Mouse (Mus musculus): ENCODE data around the gene Cenpc1. TPM values are rescaled to one million over a fixed set of nuclear protein-coding genes. Genes with fewer than 3 reads are reported as not detected.

The Cenpc1 gene
- total and polyA plus RNA-seq, 3 experiments, result 14.1 to 30.6 (median 20.6) TPM

- H3K4me3 ChIP-seq (replicated peaks in 1 of 3; ENCODE audit: low read depth in 2 of 3, low read length in 2 of 3, poor library complexity in 1 of 3), result no peak overlapping the region
- H3K36me3 ChIP-seq (replicated peaks in 1 of 2; ENCODE audit: control insufficient read depth in 1 of 2, insufficient read depth in 1 of 2, low read length in 1 of 2), result peaks cover 0 to 2% of the 10 kb centered on the region in 2 experiments
- no peak for DNase-seq (ENCODE audit: extremely low read depth)
- in situ Hi-C loops (cut with MboI; ENCODE audit: low pct_ligation_motif_present, low pct_unique_long_range_greater_than_20kb, low sequenced_read_pairs) (no loop called here), dilution Hi-C loops (cut with MboI; ENCODE audit: extremely low pct_ligation_motif_present, extremely low pct_unique_long_range_greater_than_20kb, low sequenced_read_pairs) (no loop called here)
- TF ChIP-seq ZC3H11A (IDR thresholded peaks at IDR 0.05; ENCODE audit: low read depth, low read length) (no peak), MAFK (IDR thresholded peaks at IDR 0.05; ENCODE audit: insufficient replicate concordance, low read length) (no peak), HCFC1 (IDR thresholded peaks at IDR 0.05; ENCODE audit: low read depth, low read length) (no peak), ZMIZ1 (IDR thresholded peaks at IDR 0.05; ENCODE audit: low read depth, low read length) (no peak), TCF12 (IDR thresholded peaks at IDR 0.05; ENCODE audit: low read depth, low read length) (no peak), TBP (conservative IDR thresholded peaks at IDR 0.05; ENCODE audit: low read depth, low read length) (no peak), CHD2 (IDR thresholded peaks at IDR 0.05; ENCODE audit: low read length) (no peak), USF1 (IDR thresholded peaks at IDR 0.05; ENCODE audit: low read depth, low read length) (no peak), MAX (IDR thresholded peaks at IDR 0.05; ENCODE audit: low read length) (no peak), POLR2AphosphoS2 (IDR thresholded peaks at IDR 0.05; ENCODE audit: low read depth, low read length) (no peak)
- no peaks in the 10 kb centered on the region for H3K79me2 ChIP-seq (replicated peaks; ENCODE audit: control insufficient read depth, extremely low read depth, insufficient read depth, poor library complexity, severe bottlenecking)
- H3K9ac ChIP-seq (ENCODE audit: insufficient read depth, low read depth), result no peak overlapping the region
- no peak overlapping the region for H3K4me2 ChIP-seq (ENCODE audit: insufficient read depth, low read depth, poor library complexity, severe bottlenecking)
- no peak overlapping the region for H3K27ac ChIP-seq (ENCODE audit: insufficient read depth, low read depth)
- no peaks in the 10 kb centered on the region for H3K9me3 ChIP-seq (replicated peaks; ENCODE audit: low read length)
- H3K27me3 ChIP-seq (replicated peaks), result no peaks in the 10 kb centered on the region
- peaks cover 0 to 6% of the 10 kb centered on the region in 2 experiments; a peak in 2 of 4 replicates for H3K4me1 ChIP-seq (ENCODE audit: control insufficient read depth in 1 of 2, insufficient read depth in 2 of 2)
Observed at GRCm38 (mm10) chr5:86100621-86101020, 35.2 kb upstream of the Cenpc1 start.

GRCm38 (mm10) chr5:86098988-86099387 is 33.6 kb upstream of the Cenpc1 start:
- Histone ChIP-seq H3K36me3 (replicated peaks in 1 of 2; ENCODE audit: control insufficient read depth in 1 of 2, insufficient read depth in 1 of 2, low read length in 1 of 2) (peaks cover 0 to 6% of the 10 kb centered on the region in 2 experiments), H3K4me1 (ENCODE audit: control insufficient read depth in 1 of 2, insufficient read depth in 2 of 2) (peaks cover 0 to 6% of the 10 kb centered on the region in 2 experiments; a peak in 2 of 4 replicates), H3K4me3 (replicated peaks in 1 of 3; ENCODE audit: low read depth in 2 of 3, low read length in 2 of 3, poor library complexity in 1 of 3) (no peak overlapping the region), H3K79me2 (replicated peaks; ENCODE audit: control insufficient read depth, extremely low read depth, insufficient read depth, poor library complexity, severe bottlenecking) (no peaks in the 10 kb centered on the region), H3K27ac (ENCODE audit: insufficient read depth, low read depth) (no peak overlapping the region), H3K9me3 (replicated peaks; ENCODE audit: low read length) (no peaks in the 10 kb centered on the region), H3K27me3 (replicated peaks) (no peaks in the 10 kb centered on the region), H3K9ac (ENCODE audit: insufficient read depth, low read depth) (no peak overlapping the region), H3K4me2 (ENCODE audit: insufficient read depth, low read depth, poor library complexity, severe bottlenecking) (no peak overlapping the region)
- in situ Hi-C loops (cut with MboI; ENCODE audit: low pct_ligation_motif_present, low pct_unique_long_range_greater_than_20kb, low sequenced_read_pairs), result no loop called here
- no peak for DNase-seq (ENCODE audit: extremely low read depth)
- TF ChIP-seq ZMIZ1 (IDR thresholded peaks at IDR 0.05; ENCODE audit: low read depth, low read length), result no peak
- no peak for TF ChIP-seq ZC3H11A (IDR thresholded peaks at IDR 0.05; ENCODE audit: low read depth, low read length)
- no peak for TF ChIP-seq MAX (IDR thresholded peaks at IDR 0.05; ENCODE audit: low read length)
- TF ChIP-seq SIN3A (IDR thresholded peaks at IDR 0.05; ENCODE audit: low read length), result no peak
- no peak for TF ChIP-seq GABPA (IDR thresholded peaks at IDR 0.05; ENCODE audit: insufficient replicate concordance, low read depth, low read length)
- TF ChIP-seq CHD1 (IDR thresholded peaks at IDR 0.05; ENCODE audit: low read depth, low read length), result no peak
- TF ChIP-seq BHLHE40 (IDR thresholded peaks at IDR 0.05; ENCODE audit: low read depth, low read length), result no peak
- no peak for TF ChIP-seq MAZ (IDR thresholded peaks at IDR 0.05; ENCODE audit: low read depth, low read length)
- no peak for TF ChIP-seq NRF1 (IDR thresholded peaks at IDR 0.05; ENCODE audit: low read depth, low read length)
- no peak for TF ChIP-seq JUN (IDR thresholded peaks at IDR 0.05; ENCODE audit: insufficient read depth, low read depth, low read length)
- TF ChIP-seq MXI1 (IDR thresholded peaks at IDR 0.05; ENCODE audit: low read depth, low read length), result no peak
- no peak for TF ChIP-seq TCF12 (IDR thresholded peaks at IDR 0.05; ENCODE audit: low read depth, low read length)
- TF ChIP-seq ELF1 (IDR thresholded peaks at IDR 0.05; ENCODE audit: low read depth, low read length), result no peak
- TF ChIP-seq CHD2 (IDR thresholded peaks at IDR 0.05; ENCODE audit: low read length), result no peak
- TF ChIP-seq CTCF (conservative IDR thresholded peaks at IDR 0.05 in 1 of 2, IDR thresholded peaks at IDR 0.05 in 1 of 2; ENCODE audit: low read depth in 2 of 2, low read length in 2 of 2), result no peak
- no peak for TF ChIP-seq ETS1 (conservative IDR thresholded peaks at IDR 0.05; ENCODE audit: low read depth, low read length)
- TF ChIP-seq POLR2A (IDR thresholded peaks at IDR 0.05; ENCODE audit: low read depth, low read length), result no peak
- no peak for TF ChIP-seq NELFE (IDR thresholded peaks at IDR 0.05; ENCODE audit: low read depth, low read length)
- no peak for TF ChIP-seq IRF4 (IDR thresholded peaks at IDR 0.05; ENCODE audit: low read depth, low read length)
- no peak for TF ChIP-seq UBTF (IDR thresholded peaks at IDR 0.05; ENCODE audit: low read depth, low read length)
- dilution Hi-C loops (cut with MboI; ENCODE audit: extremely low pct_ligation_motif_present, extremely low pct_unique_long_range_greater_than_20kb, low sequenced_read_pairs), result no loop called here

All from CH12.LX (cell line).